ENCODE assay signal across 8 mouse cellular contexts in genomic region chr6:119417354-119417753, GRCm38 (mm10). TPM values are rescaled to one million over a fixed set of nuclear protein-coding genes. Genes with fewer than 3 reads are reported as not detected.
DNase-seq lines count a peak whose midpoint lies in the region; ATAC-seq and TF ChIP-seq lines count a peak whose summit lies in the region.

Adipor2 (minus strand) TSS chr6:119417704.

- no peaks in the 10 kb centered on the region for H3K79me3 ChIP-seq in C2C12 (ENCODE audit: low read depth)

- peak; percentile 67 for DNase-seq in adrenal gland, postnatal 25 days
- peak; percentile 63 for DNase-seq in heart, postnatal 25 days (ENCODE audit: low spot score)
- DNase-seq in layer of hippocampus, adult 2 months (ENCODE audit: low spot score in 2 of 2): no peak
- DNase-seq in lung, adult 2 months: peak; percentile 68
- DNase-seq in right cerebral cortex, postnatal 10 days (ENCODE audit: low spot score in 2 of 2): no peak

- no peaks in the 10 kb centered on the region for H3K36me3 ChIP-seq in C2C12 (ENCODE audit: control insufficient read depth, insufficient read depth)
- no peaks in the 10 kb centered on the region for H3K36me3 ChIP-seq in forebrain, embryonic 12.5 days (replicated peaks)
- H3K36me3 ChIP-seq in neural tube, embryonic 15.5 days: no peaks in the 10 kb centered on the region

- H3K9me3 ChIP-seq in forebrain, embryonic 12.5 days: no peaks in the 10 kb centered on the region
- no peaks in the 10 kb centered on the region for H3K9me3 ChIP-seq in neural tube, embryonic 15.5 days (replicated peaks)

- H3K4me3 ChIP-seq in C2C12 (ENCODE audit: insufficient read depth, poor library complexity, severe bottlenecking): no peak within 1 kb of the TSS
- no peak within 1 kb of the TSS for H3K4me3 ChIP-seq in forebrain, embryonic 12.5 days (replicated peaks)
- peak within 1 kb of the TSS; percentile 42 for H3K4me3 ChIP-seq in layer of hippocampus, adult 2 months
- peak within 1 kb of the TSS; percentile 48 for H3K4me3 ChIP-seq in lung, adult 2 months (replicated peaks; ENCODE audit: extremely low read depth, low read depth, low read length)
- H3K4me3 ChIP-seq in neural tube, embryonic 15.5 days (replicated peaks): no peak within 1 kb of the TSS

- H3K9ac ChIP-seq in forebrain, embryonic 12.5 days: no peak within 1 kb of the TSS
- no peak within 1 kb of the TSS for H3K9ac ChIP-seq in neural tube, embryonic 15.5 days (replicated peaks)

- no peak within 1 kb of the TSS for H3ac ChIP-seq in C2C12 (ENCODE audit: control insufficient read depth, insufficient read length, low read depth)

- intact Hi-C loops in heart, postnatal 25 days (cut with DNase I): no loop called here

- TF ChIP-seq POLR2A in lung, adult 2 months (IDR thresholded peaks at IDR 0.05; ENCODE audit: borderline replicate concordance, extremely low read depth, low read depth, low read length): peak; percentile 60; the same call in 1 of the 2 replicates

- WGBS in forebrain, embryonic 12.5 days: 5% methylated on average over 12 of the region's 12 CpGs
- 6% methylated on average over 12 of the region's 12 CpGs for WGBS in lung, adult 2 months
- WGBS in neural tube, embryonic 15.5 days: 6% methylated on average over 12 of the region's 12 CpGs

- no peaks in the 10 kb centered on the region for H3K79me2 ChIP-seq in C2C12 (ENCODE audit: control insufficient read depth, insufficient read depth)

- peaks cover 24% of the 10 kb centered on the region for H3K4me1 ChIP-seq in forebrain, embryonic 12.5 days
- H3K4me1 ChIP-seq in lung, adult 2 months (ENCODE audit: control insufficient read depth, insufficient read depth, low read length): peaks cover 13% of the 10 kb centered on the region
- peaks cover 12% of the 10 kb centered on the region for H3K4me1 ChIP-seq in neural tube, embryonic 15.5 days

- H3K4me2 ChIP-seq in forebrain, embryonic 12.5 days: peak within 1 kb of the TSS; percentile 39
- H3K4me2 ChIP-seq in neural tube, embryonic 15.5 days: peak within 1 kb of the TSS; percentile 40

- ATAC-seq in forebrain, embryonic 12.5 days (ENCODE audit: low FRiP score): peak; percentile 76; the same call in 1 of the 2 replicates
- no peak for ATAC-seq in neural tube, embryonic 15.5 days (ENCODE audit: low FRiP score)

- no peaks in the 10 kb centered on the region for H3K27me3 ChIP-seq in C2C12 (ENCODE audit: control insufficient read depth, insufficient read depth, insufficient read length)
- no peaks in the 10 kb centered on the region for H3K27me3 ChIP-seq in forebrain, embryonic 12.5 days
- no peaks in the 10 kb centered on the region for H3K27me3 ChIP-seq in neural tube, embryonic 15.5 days (replicated peaks)

- no peak for TF ChIP-seq CTCF in C2C12 (IDR thresholded peaks at IDR 0.05; ENCODE audit: control insufficient read depth, insufficient read depth, insufficient read length)
- no peak for TF ChIP-seq CTCF in layer of hippocampus, adult 2 months (conservative IDR thresholded peaks at IDR 0.05)
- TF ChIP-seq CTCF in lung, adult 2 months (IDR thresholded peaks at IDR 0.05; ENCODE audit: insufficient read depth, low read length): no peak

- H3K27ac ChIP-seq in forebrain, embryonic 12.5 days: no peak within 1 kb of the TSS
- peak within 1 kb of the TSS; percentile 90 for H3K27ac ChIP-seq in layer of hippocampus, adult 2 months
- no peak within 1 kb of the TSS for H3K27ac ChIP-seq in neural tube, embryonic 15.5 days (replicated peaks)

TF ChIP-seq in C2C12, 6 proteins besides CTCF, POLR2A, EP300 and RAD21:
- TF ChIP-seq FOSL1 (IDR thresholded peaks at IDR 0.05; ENCODE audit: insufficient read depth, low read length, poor library complexity, severe bottlenecking) (no peak), MYOG (IDR thresholded peaks at IDR 0.05; ENCODE audit: control insufficient read depth, extremely low read depth, insufficient read length) (no peak), USF1 (IDR thresholded peaks at IDR 0.05; ENCODE audit: low read depth) (no peak), MYOD1 (IDR thresholded peaks at IDR 0.05; ENCODE audit: control insufficient read depth, insufficient read length, low read depth) (no peak), CEBPB (IDR thresholded peaks at IDR 0.05; ENCODE audit: low read depth) (no peak), MAX (IDR thresholded peaks at IDR 0.05) (no peak)
TF ChIP-seq in C2C12: peak in this region for 0.

RNA-seq across cellular contexts. Expression of gene Adipor2, which starts in this region (rescaled TPM):
- polyA plus RNA-seq in C2C12 (2012; fragmentation: generic; extraction: Trizol): 28.0 TPM
- total RNA-seq in adrenal gland, postnatal 25 days (2021): 139 and 144 TPM in 2 replicates
- polyA plus RNA-seq in forebrain, embryonic 12.5 days (2016; fragmentation: Nextera tagmentation; extraction: Ambion mirVana): 31.5 and 35.1 TPM in 2 replicates
- total RNA-seq in heart, postnatal 25 days (2021): 10 to 100 TPM; 56.1 to 58.0 TPM
- 10 to 100 TPM; 37.1 to 40.5 TPM for total RNA-seq in layer of hippocampus, adult 2 months (2021)
- 63.6 and 81.0 TPM in 2 replicates for polyA plus RNA-seq in lung, adult 2 months (2012; rRNA removed)
- 35.3 and 42.0 TPM in 2 replicates for polyA plus RNA-seq in neural tube, embryonic 15.5 days (2015; fragmentation: Nextera tagmentation; extraction: Ambion mirVana)

Comparison
In these comparisons a context has a peak if more than half of its experiments do, and no peak if none do; other contexts are left out.
1. H3K4me3 ChIP-seq: peak in layer of hippocampus, adult 2 months (single experiment) and lung, adult 2 months (single experiment); none in C2C12 (single experiment), forebrain, embryonic 12.5 days (single experiment) and neural tube, embryonic 15.5 days (single experiment).
2. DNase-seq: peak in adrenal gland, postnatal 25 days (single experiment), heart, postnatal 25 days (single experiment) and lung, adult 2 months (single experiment); none in layer of hippocampus, adult 2 months (0 of 2) and right cerebral cortex, postnatal 10 days (0 of 2).